Mouse (Mus musculus) gastrocnemius, adult 8-10 months (tissue): ENCODE measurements around the gene Lima1. TPM values are rescaled to one million over a fixed set of nuclear protein-coding genes. Genes with fewer than 3 reads are reported as not detected.

Experiments used
- DNase-seq, 2 experiments: peaks; one replicate each; pipeline ENCODE4 v3.0.0; 2022; ENCODE audit warnings: low spot score in 2 of 2
- total RNA-seq, 4 experiments: library from RNA; stranded (reverse); gene quantifications; 2 replicates each; pipeline ENCODE4 v1.2.4; 2022

Gene Lima1
- total RNA-seq, 4 experiments from 2014 or later: 5.8 to 9.4 (median 6.5) TPM

GRCm38 (mm10) chr15:99767467-99767866 is 107.8 kb downstream of the Lima1 start:
- no peak for DNase-seq

- no peak for DNase-seq
Observed at GRCm38 (mm10) chr15:99754204-99754603, 121.1 kb downstream of the Lima1 start.

- no peak for DNase-seq
Observed at GRCm38 (mm10) chr15:99740229-99740628, 135.0 kb downstream of the Lima1 start.

GRCm38 (mm10) chr15:99736675-99737074 is 138.6 kb downstream of the Lima1 start:
- DNase-seq: no peak

- peak; percentile 100 for DNase-seq
Observed at GRCm38 (mm10) chr15:99735631-99736030, 139.6 kb downstream of the Lima1 start.

DNA sequence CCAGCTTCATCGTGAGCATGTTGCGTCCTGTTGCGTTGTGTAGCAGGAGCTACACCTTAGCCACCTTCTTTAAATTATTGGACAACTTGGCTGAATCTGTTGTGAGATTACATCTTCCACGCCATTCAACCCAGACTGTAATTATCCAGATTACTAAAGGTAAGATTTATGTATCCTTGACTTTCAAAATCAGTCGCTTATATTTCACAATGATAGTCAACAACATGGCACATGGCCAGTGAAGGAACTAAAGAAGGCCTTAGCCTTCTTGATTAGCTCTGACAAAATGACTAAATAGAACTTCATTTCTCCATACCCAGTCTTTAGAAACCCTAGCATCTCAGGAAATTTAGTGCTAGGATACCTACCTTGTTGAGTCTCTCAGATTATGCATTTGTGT is 142.1 kb downstream of the Lima1 start:
- DNase-seq: no peak

DNA sequence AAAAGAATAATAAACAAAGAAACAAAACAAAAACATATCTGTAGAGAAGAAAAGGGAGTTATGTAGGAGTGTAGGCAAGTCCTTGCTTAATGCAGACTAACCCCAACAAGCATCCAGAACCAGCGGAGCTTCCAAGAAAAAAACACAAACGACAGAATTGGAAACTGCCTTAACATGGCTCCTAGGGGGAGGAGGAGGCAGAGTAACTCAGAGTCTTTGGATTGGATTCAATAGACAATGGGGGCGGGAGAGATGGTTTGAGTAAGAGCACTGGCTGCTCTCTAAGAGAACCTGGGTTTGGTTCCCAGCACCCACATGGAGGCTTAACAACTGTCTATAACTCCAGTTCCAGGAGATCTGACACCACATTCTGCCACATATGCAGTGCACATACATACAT is 143.6 kb downstream of the Lima1 start:
- DNase-seq: no peak

GRCm38 (mm10) chr15:99731167-99731566 is 144.1 kb downstream of the Lima1 start:
- no peak for DNase-seq

DNA sequence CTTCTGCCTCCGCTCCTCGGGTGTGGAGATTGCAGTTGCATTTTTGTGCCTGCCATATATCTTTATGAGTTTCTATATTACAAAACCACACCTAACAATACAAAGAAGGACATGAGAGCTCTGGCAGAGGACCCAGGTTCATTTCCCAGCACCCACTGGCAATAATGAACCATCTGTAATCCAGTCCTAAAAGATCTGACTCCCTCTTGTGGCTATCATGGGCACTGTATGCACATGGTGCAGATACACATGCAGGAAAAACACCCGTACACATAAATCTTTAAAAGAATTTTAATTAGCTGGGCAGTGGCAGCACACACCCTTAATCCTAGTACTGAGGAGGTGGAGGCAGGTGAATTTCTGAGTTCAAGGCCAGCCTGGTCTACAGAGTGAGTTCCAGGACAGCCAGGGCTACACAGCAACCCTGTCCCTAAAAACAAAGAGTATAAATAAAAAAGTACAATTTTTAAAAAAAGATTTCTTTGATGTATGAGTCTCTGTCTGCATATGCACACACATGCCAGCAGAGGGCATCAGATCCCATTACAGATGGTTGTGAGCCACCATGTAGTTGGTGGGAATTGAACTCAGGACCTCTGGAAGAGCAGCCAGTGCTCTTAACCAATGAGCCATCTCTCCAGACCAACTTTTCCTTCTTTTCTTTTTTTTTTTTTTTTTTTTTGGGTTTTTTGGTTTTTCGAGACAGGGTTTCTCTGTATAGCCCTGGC is 146.0 kb downstream of the Lima1 start:
- DNase-seq: no peak

Other genes starting within 250 kb of the Lima1 start
- 1 to 10 TPM in 2 of 4 experiments, under 1 TPM in 2; 0.31 to 2.4 (median 1.1) TPM for gene Racgap1, start 223.8 kb downstream of the Lima1 start, total RNA-seq
- not detected for gene Asic1, start 205.1 kb downstream of the Lima1 start, total RNA-seq
- 1 to 10 TPM; 4.8 to 9.4 (median 7.2) TPM for gene Smarcd1, start 173.3 kb downstream of the Lima1 start, total RNA-seq
- gene Gm17349, start 170.0 kb downstream of the Lima1 start, total RNA-seq: 1 to 10 TPM in 1 of 4 experiments, not detected in 3; 1.3 TPM
- gene Gpd1, start 157.9 kb downstream of the Lima1 start, total RNA-seq: 100 to 1,000 TPM; 446 to 550 (median 458) TPM
- 100 to 1,000 TPM; 154 to 172 (median 162) TPM for gene Cox14, start 149.8 kb downstream of the Lima1 start, total RNA-seq
- gene Cers5, start 102.6 kb downstream of the Lima1 start, total RNA-seq: 1 to 10 TPM; 3.1 to 4.9 (median 3.5) TPM
- under 1 TPM in 2 of 4 experiments, not detected in 2; 0.03 to 0.07 TPM for gene Fam186a, start 91.6 kb upstream of the Lima1 start, total RNA-seq
- gene Larp4, start 94.6 kb upstream of the Lima1 start, total RNA-seq: 10 to 100 TPM; 40.0 to 65.4 (median 47.6) TPM
- 1 to 10 TPM; 5.7 to 6.2 (median 5.7) TPM for gene Dip2b, start 163.2 kb upstream of the Lima1 start, total RNA-seq